Mouse (Mus musculus) monocyte, adult 5-6 weeks (primary cell): Measurements from ENCODE around the gene Aqp9. TPM values are rescaled to one million over a fixed set of nuclear protein-coding genes. Genes with fewer than 3 reads are reported as not detected.
"Not testable (repeated sequence)": the region's sequence is repeated elsewhere in the genome, so short reads cannot be mapped to it uniquely, and the experiment has no call there.

Source experiments
- ATAC-seq: fragments of 153-309, 156-312 bp; replicated peaks from 2 replicates; pipeline ENCODE4 v1.8.0; 2017; ENCODE audit warnings: mild to moderate bottlenecking; ENCODE audit not compliant: low TSS enrichment, insufficient number of reproducible peaks, severe bottlenecking, poor library complexity, low FRiP score
- total RNA-seq: library from RNA; stranded (forward); fragments of 200-1000, 200-491, 200-594 nt; gene quantifications from 3 replicates; pipeline ENCODE4 v1.2.3, GENCODE M21; 2017

The Aqp9 gene
- total RNA-seq, 1 experiment from 2014 or later: 30.9 TPM

- ATAC-seq: peak; percentile 63; the same call in 1 of the 2 replicates
Observed at GRCm38 (mm10) chr9:71155399-71156005, 13.0 kb downstream of the Aqp9 start.

DNA sequence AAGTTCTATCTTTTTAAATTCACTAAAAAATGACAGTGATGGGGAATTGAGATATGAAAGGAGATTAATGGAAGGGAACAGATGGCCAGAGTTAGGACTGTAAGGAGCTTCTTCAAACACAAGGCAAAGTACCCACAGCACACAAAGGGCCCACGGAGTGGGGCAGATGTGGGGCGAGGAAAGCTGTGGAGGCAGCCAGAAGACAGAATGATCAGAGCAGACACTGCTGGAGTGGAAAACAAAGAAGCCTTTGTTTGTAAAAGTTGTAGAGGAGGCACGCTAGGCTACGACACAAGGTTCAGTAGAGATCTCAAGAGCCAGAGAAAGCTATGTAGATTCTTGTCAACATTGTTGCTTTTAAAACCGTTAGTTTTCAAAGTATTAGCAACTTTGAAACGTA is 17.1 kb downstream of the Aqp9 start:
- ATAC-seq: no peak

- no peak for ATAC-seq
Observed at GRCm38 (mm10) chr9:71150175-71150574, 18.3 kb downstream of the Aqp9 start.

- no peak for ATAC-seq
Observed at GRCm38 (mm10) chr9:71148890-71149289, 19.6 kb downstream of the Aqp9 start.

- no peak for ATAC-seq
Observed at GRCm38 (mm10) chr9:71146210-71146609, 22.3 kb downstream of the Aqp9 start.

- ATAC-seq: peak; percentile 75
Observed at GRCm38 (mm10) chr9:71140205-71140604, 28.3 kb downstream of the Aqp9 start.

DNA sequence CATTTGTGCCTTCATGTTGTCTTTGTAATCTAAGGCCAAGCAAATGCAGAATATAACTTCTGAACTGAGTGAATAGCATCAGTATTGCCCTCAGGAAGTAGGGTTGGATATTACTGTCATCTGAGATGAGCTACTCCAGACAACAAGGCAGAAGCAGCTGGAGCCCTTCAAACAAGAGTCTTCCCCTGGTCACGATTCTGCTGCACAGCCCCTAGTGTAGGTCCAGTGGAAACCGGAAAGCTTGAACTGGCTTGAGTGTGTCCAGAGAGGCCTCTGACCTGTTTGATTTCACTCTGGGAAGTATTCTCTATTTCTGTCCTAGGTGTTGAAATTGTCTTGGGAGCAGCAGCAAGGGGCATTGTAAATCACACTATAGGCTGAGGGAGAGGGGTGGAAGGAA is 29.5 kb downstream of the Aqp9 start:
- no peak for ATAC-seq

DNA sequence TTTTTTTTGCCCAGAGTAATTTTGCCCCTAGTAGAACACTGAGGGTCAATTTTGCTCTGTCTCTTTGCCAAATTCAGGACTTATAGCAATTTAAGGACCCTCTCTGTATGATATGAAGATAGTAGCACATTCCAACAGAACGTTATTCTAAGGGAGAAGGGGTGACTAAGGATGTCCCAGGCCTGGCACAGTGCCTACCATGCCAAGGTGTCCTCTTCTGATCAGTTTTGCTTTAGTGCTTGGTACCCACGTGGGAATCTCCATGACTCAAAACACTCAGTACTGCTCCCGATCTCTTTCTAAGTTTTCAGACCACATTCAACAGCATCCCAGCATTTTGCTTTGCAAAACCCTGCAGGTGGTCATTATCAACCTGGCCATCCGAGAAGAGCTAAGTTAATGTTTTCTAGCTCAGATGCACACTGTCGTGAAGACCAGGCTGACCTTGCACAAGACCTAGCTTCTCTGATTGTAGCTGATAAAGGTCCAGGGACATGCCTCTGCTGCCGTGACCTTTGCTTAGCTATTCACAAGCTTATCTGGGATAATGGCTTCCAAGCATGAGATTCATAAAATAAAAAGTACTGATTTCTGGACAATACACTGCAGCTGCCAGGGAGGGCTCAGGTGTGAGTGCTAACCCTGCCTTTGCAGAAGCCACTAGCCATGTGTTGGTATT is 31.1 kb downstream of the Aqp9 start:
- no peak for ATAC-seq

DNA sequence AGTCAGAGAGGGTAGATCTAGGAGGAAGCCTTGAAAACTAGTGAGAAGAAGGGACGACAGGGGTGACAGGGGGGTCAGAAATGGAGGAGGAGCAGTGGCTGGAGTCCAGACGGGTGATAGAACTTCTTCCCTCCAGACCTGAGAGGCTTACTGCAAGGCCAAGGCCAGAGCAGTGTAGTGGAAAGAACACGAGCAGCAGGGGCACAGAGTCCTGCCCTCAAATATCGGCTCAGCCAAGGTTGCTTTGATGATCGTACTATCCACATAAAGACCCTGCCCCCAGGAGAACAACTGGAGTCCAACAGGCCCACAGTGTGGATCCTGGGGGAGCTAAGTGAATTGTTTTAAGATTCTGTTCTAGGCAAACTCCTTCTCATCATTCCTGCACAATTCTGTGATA is 33.4 kb downstream of the Aqp9 start:
- ATAC-seq: no peak

- ATAC-seq: no peak
Observed at GRCm38 (mm10) chr9:71133190-71133589, 35.3 kb downstream of the Aqp9 start.

DNA sequence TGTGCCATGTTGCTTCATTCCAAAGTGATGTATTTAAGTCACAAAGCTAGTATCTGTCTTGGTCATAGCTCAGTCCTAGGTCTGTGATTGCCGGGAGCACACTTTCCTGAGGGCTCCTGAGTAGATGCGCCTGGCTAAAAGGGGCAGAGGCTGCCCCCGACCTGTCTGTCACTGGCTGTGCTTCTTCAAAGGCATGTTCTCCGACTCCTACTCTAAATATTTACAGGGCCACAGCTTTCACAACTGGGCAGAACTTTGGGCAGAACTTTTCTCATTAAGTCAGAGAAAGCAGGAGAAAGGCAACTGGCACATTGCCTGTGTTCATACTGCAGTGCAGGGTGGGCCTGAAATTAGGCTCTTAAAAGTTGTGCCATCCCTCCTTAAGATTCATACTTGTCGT is 36.7 kb downstream of the Aqp9 start:
- no peak for ATAC-seq

- peak; percentile 94 for ATAC-seq
Observed at GRCm38 (mm10) chr9:71128911-71129310, 39.6 kb downstream of the Aqp9 start.

- ATAC-seq: no peak
Observed at GRCm38 (mm10) chr9:71126205-71126604, 42.3 kb downstream of the Aqp9 start.

- ATAC-seq: not testable (repeated sequence)
Observed at GRCm38 (mm10) chr9:71123095-71123494, 45.4 kb downstream of the Aqp9 start.

DNA sequence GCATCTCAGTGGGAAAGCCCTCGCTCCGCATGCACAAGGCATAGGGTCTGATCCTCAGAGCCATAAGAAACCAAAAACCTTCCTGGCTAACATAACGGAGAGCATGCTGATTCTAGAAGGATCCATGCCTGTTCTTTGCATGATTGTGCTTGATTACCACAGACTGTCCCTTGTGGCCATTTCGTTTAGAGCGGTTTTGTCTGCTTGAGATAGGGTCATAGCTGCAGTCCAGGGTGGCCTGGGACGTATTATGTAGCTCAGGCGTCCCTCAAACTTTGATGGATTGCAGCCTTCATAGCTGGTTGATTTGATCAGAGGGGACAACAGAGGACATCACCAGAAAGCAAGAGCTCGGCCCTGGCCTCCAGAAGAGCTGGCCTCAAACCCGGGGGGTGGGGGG is 47.6 kb downstream of the Aqp9 start:
- ATAC-seq: no peak

DNA sequence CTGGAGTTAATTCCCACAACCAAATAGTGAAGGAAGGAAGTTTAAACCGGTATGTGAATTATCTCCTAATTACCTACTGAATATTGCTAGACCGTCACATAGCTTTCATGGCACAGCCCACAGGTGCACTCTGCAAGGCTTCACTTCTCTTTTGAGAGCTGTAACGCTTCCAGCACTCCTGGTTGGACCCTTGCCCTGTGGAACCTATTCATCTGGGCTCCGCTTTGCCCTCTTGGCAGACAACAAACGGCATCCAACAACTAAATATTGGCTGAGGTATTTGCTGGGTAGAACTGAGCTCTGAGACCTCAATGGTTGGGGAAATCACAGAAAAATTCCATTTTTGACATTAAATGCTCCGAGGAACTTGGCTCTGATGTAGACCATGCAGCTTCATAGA is 55.3 kb downstream of the Aqp9 start:
- no peak for ATAC-seq

- ATAC-seq: no peak
Observed at GRCm38 (mm10) chr9:71103521-71103920, 65.0 kb downstream of the Aqp9 start.

DNA sequence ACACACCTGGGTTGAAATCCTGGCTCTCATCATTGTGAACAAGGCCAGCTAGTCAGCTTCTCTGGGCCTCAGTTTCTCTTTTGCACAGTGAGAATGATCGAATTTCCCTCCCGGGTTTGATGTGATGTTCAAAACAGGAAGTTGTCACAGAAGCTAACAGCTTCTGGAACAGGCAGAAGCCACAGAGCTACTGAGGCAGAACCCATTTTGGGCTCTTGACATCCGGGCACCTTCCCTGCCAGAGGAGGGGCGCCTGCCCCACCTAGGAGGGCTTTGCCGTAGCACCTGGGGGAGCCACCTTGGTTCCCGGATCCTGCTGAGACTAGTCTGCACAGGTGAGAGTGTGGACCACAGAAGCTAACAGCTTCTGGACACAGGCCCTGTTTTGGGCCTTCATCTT is 74.4 kb downstream of the Aqp9 start:
- ATAC-seq: no peak

DNA sequence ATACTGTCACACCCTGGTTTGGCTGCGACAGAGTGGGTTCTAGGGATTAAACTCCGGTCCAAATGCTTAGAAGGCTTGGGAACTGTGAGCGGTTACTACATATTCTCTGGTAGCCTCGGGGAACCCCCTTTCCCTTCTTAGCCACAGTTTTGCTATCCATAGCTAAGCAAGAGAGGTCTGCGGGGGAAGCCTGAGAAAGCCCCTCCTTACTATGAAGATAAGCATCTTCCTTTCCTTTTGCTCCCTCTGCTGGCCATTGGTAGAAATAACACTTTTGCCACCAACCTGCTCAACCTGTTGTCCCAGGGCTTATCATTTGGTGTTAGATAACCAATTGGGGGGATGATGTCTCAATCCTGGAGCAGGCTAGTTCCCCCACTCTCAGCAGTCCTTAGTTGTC is 76.4 kb downstream of the Aqp9 start:
- 0 out of 2 replicates have a peak, but pooled peaks have one; percentile 53 for ATAC-seq

DNA sequence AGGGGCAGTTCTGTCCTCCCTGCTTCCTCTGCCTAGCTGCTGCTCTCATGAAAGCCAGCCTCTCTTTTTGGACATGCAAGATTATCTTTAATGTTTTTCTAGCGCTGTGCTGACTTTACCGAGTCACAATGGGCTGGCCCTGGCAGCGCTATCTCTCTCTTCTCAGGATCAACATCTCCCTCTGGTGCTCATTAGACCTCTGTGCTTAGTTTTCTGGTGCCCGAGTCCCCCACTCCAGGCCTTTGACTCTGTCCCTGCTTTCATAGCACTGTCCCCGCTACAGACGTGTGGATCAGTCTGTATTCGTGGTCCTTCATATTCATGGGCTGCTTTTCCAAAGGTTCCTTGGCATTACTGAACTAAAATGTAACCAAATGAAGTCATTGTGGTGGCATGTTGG is 89.3 kb downstream of the Aqp9 start:
- no peak for ATAC-seq
